Mouse (Mus musculus) 3T3-L1 (cell line): Measurements from ENCODE around the gene Mme.
A peak's percentile ranks its signal among the peaks of the same experiment; 100 is the strongest.

Experiments used
- DNase-seq: peaks from one replicate; pipeline ENCODE4 v3.0.0-alpha.2; 2015; ENCODE audit warnings: low read depth, low spot score

Gene Mme

GRCm38 (mm10) chr3:63350704-63351103, 109.4 kb downstream of the Mme start:
- peak; percentile 30 for DNase-seq

GRCm38 (mm10) chr3:63351680-63352260, 110.4 kb downstream of the Mme start:
- peak; percentile 80 for DNase-seq

GRCm38 (mm10) chr3:63359512-63359911, 118.2 kb downstream of the Mme start:
- no peak for DNase-seq

GRCm38 (mm10) chr3:63384989-63385388, 143.7 kb downstream of the Mme start:
- DNase-seq: peak; percentile 25

GRCm38 (mm10) chr3:63390774-63391173, 149.4 kb downstream of the Mme start:
- no peak for DNase-seq

GRCm38 (mm10) chr3:63391348-63391747, 150.0 kb downstream of the Mme start:
- DNase-seq: no peak

- DNase-seq: no peak
Measured at GRCm38 (mm10) chr3:63394424-63394941, 153.1 kb downstream of the Mme start.

- no peak for DNase-seq
Measured at GRCm38 (mm10) chr3:63398171-63398570, 156.8 kb downstream of the Mme start.

- no peak for DNase-seq
Measured at GRCm38 (mm10) chr3:63406438-63406837, 165.1 kb downstream of the Mme start.

- peak; percentile 51 for DNase-seq
Measured at GRCm38 (mm10) chr3:63411006-63411405, 169.7 kb downstream of the Mme start.

- peak; percentile 86 for DNase-seq
Measured at GRCm38 (mm10) chr3:63412220-63412937, 171.0 kb downstream of the Mme start.

- peak; percentile 45 for DNase-seq
Measured at GRCm38 (mm10) chr3:63413046-63413911, 171.9 kb downstream of the Mme start.

GRCm38 (mm10) chr3:63417284-63417683, 175.9 kb downstream of the Mme start:
- DNase-seq: no peak

GRCm38 (mm10) chr3:63417758-63418157, 176.4 kb downstream of the Mme start:
- no peak for DNase-seq

GRCm38 (mm10) chr3:63423552-63423951, 182.2 kb downstream of the Mme start:
- DNase-seq: no peak
